Mouse (Mus musculus): ENCODE data around the gene Pttg1ip.

DNA sequence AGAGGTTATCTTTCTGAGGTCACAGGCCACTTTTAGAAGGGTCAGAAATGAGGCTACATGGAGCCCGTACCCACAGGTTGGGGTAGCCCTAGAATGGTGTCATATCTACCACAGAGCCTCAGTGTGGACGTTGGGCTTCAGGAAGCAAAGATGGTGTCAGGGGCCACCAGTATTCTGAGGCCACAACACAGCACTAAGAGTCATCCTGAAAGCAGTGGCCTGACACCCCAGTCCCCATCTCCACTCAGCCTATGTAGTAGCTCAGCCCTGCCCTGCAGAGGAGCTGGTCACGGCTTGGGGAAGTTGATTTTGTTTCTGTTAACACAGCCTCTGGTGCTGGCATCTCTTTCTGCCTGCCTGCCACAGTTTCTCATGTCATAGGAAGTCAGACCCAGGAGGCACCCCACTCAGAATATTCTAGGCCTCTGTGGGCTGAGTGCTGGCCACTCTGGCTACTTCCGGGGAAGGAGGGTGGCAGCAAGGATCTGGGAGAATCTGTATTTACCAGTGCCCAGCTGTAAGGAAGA lies 40.9 kb upstream of the Pttg1ip start:
- TF ChIP-seq MYOG (IDR thresholded peaks at IDR 0.05; ENCODE audit: control insufficient read depth, extremely low read depth, insufficient read length) (no peak), CTCF (IDR thresholded peaks at IDR 0.05; ENCODE audit: control insufficient read depth, insufficient read depth, insufficient read length) (no peak), MAX (IDR thresholded peaks at IDR 0.05) (no peak)
